Mouse (Mus musculus) lung, embryonic 15.5 days (tissue): Measurements from ENCODE around the gene Ccpg1. TPM values are rescaled to one million over a fixed set of nuclear protein-coding genes. Genes with fewer than 3 reads are reported as not detected.
A peak's percentile ranks its signal among the peaks of the same experiment; 100 is the strongest.

Experiments used
- ATAC-seq: fragments of 200-750 bp; cut with Nextera tagmentation; 2 replicates; pipeline ENCODE4 v1.8.0; 2017; ENCODE audit warnings: moderate number of reproducible peaks, borderline replicate concordance; ENCODE audit not compliant: low FRiP score, low TSS enrichment; ENCODE audit errors: extremely low read depth
- H3K27ac ChIP-seq: fragments of 300-500 bp; sonication (generic); 2 replicates; pipeline ENCODE4 v1.5.1; 2015; ENCODE audit warnings: moderate library complexity, mild to moderate bottlenecking, inconsistent platforms
- H3K27me3 ChIP-seq: fragments of 300-500 bp; sonication (generic); 2 replicates; pipeline ENCODE4 v1.6.1; 2015; ENCODE audit warnings: inconsistent platforms
- H3K36me3 ChIP-seq: fragments of 300-500 bp; sonication (generic); 2 replicates; pipeline ENCODE4 v1.6.1; 2015; ENCODE audit warnings: inconsistent platforms
- H3K4me1 ChIP-seq: fragments of 300-500 bp; sonication (generic); 2 replicates; pipeline ENCODE4 v1.6.1; 2015; ENCODE audit warnings: inconsistent platforms
- H3K4me2 ChIP-seq: fragments of 300-500 bp; sonication (generic); 2 replicates; pipeline ENCODE4 v1.6.1; 2015; ENCODE audit warnings: inconsistent platforms, mild to moderate bottlenecking, moderate library complexity
- H3K4me3 ChIP-seq: fragments of 300-500 bp; sonication (generic); 2 replicates; pipeline ENCODE4 v1.5.1; 2015; ENCODE audit warnings: mild to moderate bottlenecking, inconsistent platforms
- H3K9ac ChIP-seq: fragments of 300-500 bp; sonication (generic); 2 replicates; pipeline ENCODE4 v1.6.1; 2015; ENCODE audit warnings: inconsistent platforms
- H3K9me3 ChIP-seq: fragments of 300-500 bp; sonication (generic); 2 replicates; pipeline ENCODE4 v1.6.1; 2016; ENCODE audit warnings: inconsistent platforms
- WGBS: fragments of 180-500 bp; shearing (Covaris S2); methylation state at CpG from one replicate; pipeline ENCODE4 v1.1.7; 2015; 5-methylcytosine and 5-hydroxymethylcytosine counted together
- polyA plus RNA-seq: library from polyadenylated mRNA; unstranded; fragments of >200 nt; fragmentation: Nextera tagmentation; extraction: Ambion mirVana; gene quantifications from 2 replicates; pipeline ENCODE4 v1.2.1, GENCODE M21; 2015

Gene Ccpg1
- polyA plus RNA-seq, 1 experiment from 2014 or later: 31.3 TPM

GRCm38 (mm10) chr9:73030443-73030842 is 45.2 kb downstream of the Ccpg1 start:
- Histone ChIP-seq H3K4me1 (no peaks in the 10 kb centered on the region), H3K4me2 (no peak overlapping the region), H3K27me3 (no peaks in the 10 kb centered on the region), H3K36me3 (peaks cover 16% of the 10 kb centered on the region; the same call in 1 of the 2 replicates), H3K9me3 (no peaks in the 10 kb centered on the region), H3K4me3 (no peak overlapping the region), H3K27ac (no peak overlapping the region), H3K9ac (no peak overlapping the region)
- ATAC-seq: no peak
- WGBS: 96% methylated on average over 1 of the region's 1 CpGs

GRCm38 (mm10) chr9:73031421-73031820 is 46.2 kb downstream of the Ccpg1 start:
- Histone ChIP-seq H3K4me3 (no peak overlapping the region), H3K27me3 (no peaks in the 10 kb centered on the region), H3K4me1 (no peaks in the 10 kb centered on the region), H3K4me2 (no peak overlapping the region), H3K9me3 (no peaks in the 10 kb centered on the region), H3K27ac (no peak overlapping the region), H3K9ac (no peak overlapping the region), H3K36me3 (peaks cover 16% of the 10 kb centered on the region; the same call in 1 of the 2 replicates)
- ATAC-seq: no peak
- 64% methylated on average over 4 of the region's 4 CpGs for WGBS

GRCm38 (mm10) chr9:73033406-73033805 is 48.2 kb downstream of the Ccpg1 start:
- WGBS: 88% methylated on average over 1 of the region's 1 CpGs
- Histone ChIP-seq H3K9ac (no peak overlapping the region), H3K27me3 (no peaks in the 10 kb centered on the region), H3K9me3 (no peaks in the 10 kb centered on the region), H3K4me3 (no peak overlapping the region), H3K4me2 (no peak overlapping the region), H3K36me3 (peaks cover 19% of the 10 kb centered on the region; the same call in 1 of the 2 replicates), H3K27ac (no peak overlapping the region), H3K4me1 (no peaks in the 10 kb centered on the region)
- no peak for ATAC-seq

GRCm38 (mm10) chr9:73039222-73039945 is 54.2 kb downstream of the Ccpg1 start:
- ATAC-seq: peak; percentile 86
- under 1% methylated on average over 49 of the region's 49 CpGs for WGBS
- Histone ChIP-seq H3K9me3 (no peaks in the 10 kb centered on the region), H3K4me2 (peak overlapping the region; percentile 86), H3K27ac (peak overlapping the region; percentile 77), H3K36me3 (0 out of 2 replicates have a peak, but pooled peaks cover 3% of the 10 kb centered on the region), H3K4me1 (peaks cover 20% of the 10 kb centered on the region), H3K4me3 (peak overlapping the region; percentile 91), H3K9ac (peak overlapping the region; percentile 86), H3K27me3 (no peaks in the 10 kb centered on the region)

- Histone ChIP-seq H3K4me3 (peak within 1 kb of the TSS; percentile 91), H3K9ac (peak within 1 kb of the TSS; percentile 86), H3K4me2 (peak within 1 kb of the TSS; percentile 86), H3K27me3 (no peaks in the 10 kb centered on the region), H3K9me3 (no peaks in the 10 kb centered on the region), H3K27ac (peak within 1 kb of the TSS; percentile 77), H3K4me1 (peaks cover 26% of the 10 kb centered on the region), H3K36me3 (0 out of 2 replicates have a peak, but pooled peaks cover 3% of the 10 kb centered on the region)
- WGBS: 25% methylated on average over 6 of the region's 6 CpGs
- ATAC-seq: no peak
Measured at GRCm38 (mm10) chr9:73040080-73040479, 54.9 kb downstream of the Ccpg1 start, which contains the start of gene Pigb. Gene Pigb, minus strand, starts transcription at chr9:73040378.

- no peaks in the 10 kb centered on the region for H3K27me3 ChIP-seq
- no peak within 1 kb of the TSS for H3K27ac ChIP-seq
- H3K9ac ChIP-seq: peak within 1 kb of the TSS; percentile 46
- H3K36me3 ChIP-seq: no peaks in the 10 kb centered on the region
- ATAC-seq: peak; percentile 72
- peak within 1 kb of the TSS; percentile 46 for H3K4me3 ChIP-seq
- H3K9me3 ChIP-seq: no peaks in the 10 kb centered on the region
- peak within 1 kb of the TSS; percentile 87 for H3K4me2 ChIP-seq
- WGBS: under 1% methylated on average over 41 of the region's 41 CpGs
- peaks cover 23% of the 10 kb centered on the region for H3K4me1 ChIP-seq
Measured at GRCm38 (mm10) chr9:73044146-73045079, 59.2 kb downstream of the Ccpg1 start, which contains the start of gene Rab27a. Gene Rab27a, plus strand, starts transcription at chr9:73044854.

GRCm38 (mm10) chr9:73045204-73045603 is 60.0 kb downstream of the Ccpg1 start:
- no peaks in the 10 kb centered on the region for H3K36me3 ChIP-seq
- no peak for ATAC-seq
- H3K27ac ChIP-seq: no peak overlapping the region
- H3K4me3 ChIP-seq: peak overlapping the region; percentile 46
- 5% methylated on average over 7 of the region's 7 CpGs for WGBS
- H3K4me1 ChIP-seq: peaks cover 25% of the 10 kb centered on the region
- peak overlapping the region; percentile 46 for H3K9ac ChIP-seq
- H3K4me2 ChIP-seq: peak overlapping the region; percentile 87
- no peaks in the 10 kb centered on the region for H3K9me3 ChIP-seq
- no peaks in the 10 kb centered on the region for H3K27me3 ChIP-seq

- ATAC-seq: no peak
- Histone ChIP-seq H3K4me1 (peaks cover 23% of the 10 kb centered on the region), H3K27ac (no peak overlapping the region), H3K4me2 (peak overlapping the region; percentile 87), H3K4me3 (peak overlapping the region; percentile 46), H3K9me3 (no peaks in the 10 kb centered on the region), H3K9ac (no peak overlapping the region), H3K27me3 (no peaks in the 10 kb centered on the region), H3K36me3 (no peaks in the 10 kb centered on the region)
- WGBS: 55% methylated on average over 10 of the region's 10 CpGs
Measured at GRCm38 (mm10) chr9:73045711-73046110, 60.5 kb downstream of the Ccpg1 start.

GRCm38 (mm10) chr9:73047906-73048305 is 62.7 kb downstream of the Ccpg1 start:
- WGBS: 85% methylated on average over 2 of the region's 2 CpGs
- no peak overlapping the region for H3K9ac ChIP-seq
- no peak overlapping the region for H3K27ac ChIP-seq
- no peaks in the 10 kb centered on the region for H3K9me3 ChIP-seq
- no peaks in the 10 kb centered on the region for H3K36me3 ChIP-seq
- no peak for ATAC-seq
- no peak overlapping the region for H3K4me2 ChIP-seq
- no peak overlapping the region for H3K4me3 ChIP-seq
- H3K27me3 ChIP-seq: no peaks in the 10 kb centered on the region
- H3K4me1 ChIP-seq: peaks cover 24% of the 10 kb centered on the region

GRCm38 (mm10) chr9:73048927-73049326 is 63.7 kb downstream of the Ccpg1 start:
- H3K27me3 ChIP-seq: no peaks in the 10 kb centered on the region
- ATAC-seq: no peak
- H3K9me3 ChIP-seq: no peaks in the 10 kb centered on the region
- no peak overlapping the region for H3K9ac ChIP-seq
- 0 out of 2 replicates have a peak overlapping the region, but pooled peaks have one; percentile 15 for H3K27ac ChIP-seq
- H3K4me1 ChIP-seq: peaks cover 24% of the 10 kb centered on the region
- 21% methylated on average over 4 of the region's 4 CpGs for WGBS
- no peak overlapping the region for H3K4me2 ChIP-seq
- no peaks in the 10 kb centered on the region for H3K36me3 ChIP-seq
- H3K4me3 ChIP-seq: no peak overlapping the region

GRCm38 (mm10) chr9:73049833-73050232 is 64.6 kb downstream of the Ccpg1 start:
- Histone ChIP-seq H3K4me1 (peaks cover 17% of the 10 kb centered on the region), H3K4me3 (no peak overlapping the region), H3K9ac (no peak overlapping the region), H3K27ac (no peak overlapping the region), H3K27me3 (no peaks in the 10 kb centered on the region), H3K9me3 (no peaks in the 10 kb centered on the region), H3K36me3 (no peaks in the 10 kb centered on the region), H3K4me2 (no peak overlapping the region)
- ATAC-seq: peak; percentile 28; the same call in 1 of the 2 replicates
- 16% methylated on average over 5 of the region's 5 CpGs for WGBS
